Mouse (Mus musculus): Measurements from ENCODE around the gene Mras. TPM values are rescaled to one million over a fixed set of nuclear protein-coding genes. Genes with fewer than 3 reads are reported as not detected.
A peak's percentile ranks its signal among the peaks of the same experiment; 100 is the strongest.

The Mras gene
- polyA plus RNA-seq, 1 experiment from 2014 or later = 13.2 TPM

GRCm38 (mm10) chr9:99435619-99436181 lies 1.5 kb downstream of the Mras start:
- Histone ChIP-seq H3K9ac (ENCODE audit: low read length) (peak overlapping the region; percentile 69), H3K4me1 (replicated peaks; ENCODE audit: control insufficient read depth, insufficient read depth, low read length) (peaks cover 24% of the 10 kb centered on the region), H3K27me3 (replicated peaks; ENCODE audit: control insufficient read depth, insufficient read depth, low read length) (peaks cover 15% of the 10 kb centered on the region), H3K27ac (ENCODE audit: low read depth) (peak overlapping the region; percentile 22; the same call in 1 of the 2 replicates), H3K36me3 (ENCODE audit: control insufficient read depth, insufficient read depth, low read length) (no peaks in the 10 kb centered on the region), H3K4me2 (ENCODE audit: low read length) (peak overlapping the region; percentile 75), H3K9me3 (ENCODE audit: control insufficient read depth, low read length) (no peaks in the 10 kb centered on the region), H3K4me3 (ENCODE audit: low read depth, low read length) (peak overlapping the region; percentile 72)
- ATAC-seq (replicated peaks; ENCODE audit: low FRiP score, low TSS enrichment, low read depth) = peak; percentile 26; the same call in 1 of the 2 replicates
- WGBS = 17% methylated on average over 16 of the region's 16 CpGs
- peak; percentile 62 for DNase-seq (ENCODE audit: low spot score)

- Histone ChIP-seq H3K4me2 (ENCODE audit: low read length) (peak overlapping the region; percentile 75), H3K9ac (ENCODE audit: low read length) (peak overlapping the region; percentile 69), H3K4me3 (ENCODE audit: low read depth, low read length) (peak overlapping the region; percentile 72), H3K27me3 (replicated peaks; ENCODE audit: control insufficient read depth, insufficient read depth, low read length) (peaks cover 15% of the 10 kb centered on the region), H3K9me3 (ENCODE audit: control insufficient read depth, low read length) (no peaks in the 10 kb centered on the region), H3K36me3 (ENCODE audit: control insufficient read depth, insufficient read depth, low read length) (no peaks in the 10 kb centered on the region), H3K27ac (ENCODE audit: low read depth) (peak overlapping the region; percentile 22; the same call in 1 of the 2 replicates), H3K4me1 (replicated peaks; ENCODE audit: control insufficient read depth, insufficient read depth, low read length) (peaks cover 24% of the 10 kb centered on the region)
- ATAC-seq (replicated peaks; ENCODE audit: low FRiP score, low TSS enrichment, low read depth) (0 out of 2 replicates have a peak, but pooled peaks have one; percentile 13), DNase-seq (ENCODE audit: low spot score) (peak; percentile 59)
- 38% methylated on average over 14 of the region's 14 CpGs for WGBS
These were observed 2.1 kb downstream of the Mras start for GRCm38 (mm10) chr9:99434892-99435618.

- Histone ChIP-seq H3K4me2 (ENCODE audit: low read length) (no peak overlapping the region), H3K36me3 (ENCODE audit: control insufficient read depth, insufficient read depth, low read length) (no peaks in the 10 kb centered on the region), H3K4me1 (replicated peaks; ENCODE audit: control insufficient read depth, insufficient read depth, low read length) (peaks cover 23% of the 10 kb centered on the region), H3K27me3 (replicated peaks; ENCODE audit: control insufficient read depth, insufficient read depth, low read length) (peaks cover 1% of the 10 kb centered on the region; the same call in 1 of the 2 replicates), H3K9ac (ENCODE audit: low read length) (no peak overlapping the region), H3K9me3 (ENCODE audit: control insufficient read depth, low read length) (no peaks in the 10 kb centered on the region), H3K4me3 (ENCODE audit: low read depth, low read length) (no peak overlapping the region), H3K27ac (ENCODE audit: low read depth) (no peak overlapping the region)
- 78% methylated on average over 4 of the region's 4 CpGs for WGBS
- no peak for DNase-seq (ENCODE audit: low spot score)
- no peak for ATAC-seq (replicated peaks; ENCODE audit: low FRiP score, low TSS enrichment, low read depth)
These were observed 4.7 kb downstream of the Mras start for GRCm38 (mm10) chr9:99432478-99432877.

DNA sequence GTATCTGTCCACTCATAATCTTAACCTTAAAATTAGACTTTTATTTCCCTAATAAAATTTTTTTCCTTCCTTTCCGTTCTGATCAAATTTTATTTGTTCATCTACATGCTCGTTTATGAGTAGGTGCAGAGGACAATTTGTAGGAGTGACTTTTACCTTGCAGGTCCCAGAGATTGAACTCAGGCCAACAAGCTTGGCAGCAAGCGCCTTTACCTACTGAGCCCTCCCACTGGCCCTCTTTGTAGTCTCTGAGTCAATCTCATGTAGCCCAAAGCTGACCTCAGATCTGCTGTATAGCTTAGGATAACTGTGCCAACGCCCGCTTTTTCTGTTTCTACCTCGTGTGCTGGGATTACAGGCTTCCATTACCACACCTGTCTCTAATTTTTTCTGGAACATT lies 5.2 kb downstream of the Mras start:
- WGBS = 85% methylated on average over 6 of the region's 6 CpGs
- H3K4me3 ChIP-seq (ENCODE audit: low read depth, low read length) = no peak overlapping the region
- no peaks in the 10 kb centered on the region for H3K36me3 ChIP-seq (ENCODE audit: control insufficient read depth, insufficient read depth, low read length)
- no peak overlapping the region for H3K27ac ChIP-seq (ENCODE audit: low read depth)
- ATAC-seq (replicated peaks; ENCODE audit: low FRiP score, low TSS enrichment, low read depth) (no peak), DNase-seq (ENCODE audit: low spot score) (no peak)
- H3K9ac ChIP-seq (ENCODE audit: low read length) = no peak overlapping the region
- H3K27me3 ChIP-seq (replicated peaks; ENCODE audit: control insufficient read depth, insufficient read depth, low read length) = no peaks in the 10 kb centered on the region
- H3K4me1 ChIP-seq (replicated peaks; ENCODE audit: control insufficient read depth, insufficient read depth, low read length) = peaks cover 19% of the 10 kb centered on the region
- no peaks in the 10 kb centered on the region for H3K9me3 ChIP-seq (ENCODE audit: control insufficient read depth, low read length)
- H3K4me2 ChIP-seq (ENCODE audit: low read length) = no peak overlapping the region

DNA sequence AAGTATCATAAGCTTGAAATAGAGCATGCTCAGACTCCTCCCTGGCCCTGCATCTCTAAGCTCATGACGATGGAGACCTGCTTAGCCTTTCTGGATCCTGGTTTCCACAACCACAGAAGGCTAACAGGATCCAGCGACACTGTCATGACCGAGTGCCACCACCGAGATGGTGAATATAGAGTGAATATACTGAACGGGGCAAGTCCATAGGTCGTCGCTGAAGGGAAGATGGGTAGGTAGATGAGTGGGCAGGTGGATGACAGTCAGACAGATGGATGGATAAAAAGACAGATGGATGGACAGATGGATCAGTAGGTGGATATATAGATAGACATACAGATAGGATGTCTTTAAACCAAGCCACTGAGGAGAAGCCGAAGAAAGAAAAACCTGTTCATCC lies 5.8 kb downstream of the Mras start:
- Histone ChIP-seq H3K36me3 (ENCODE audit: control insufficient read depth, insufficient read depth, low read length) (no peaks in the 10 kb centered on the region), H3K27ac (ENCODE audit: low read depth) (no peak overlapping the region), H3K9ac (ENCODE audit: low read length) (no peak overlapping the region), H3K4me2 (ENCODE audit: low read length) (no peak overlapping the region), H3K4me1 (replicated peaks; ENCODE audit: control insufficient read depth, insufficient read depth, low read length) (peaks cover 19% of the 10 kb centered on the region), H3K4me3 (ENCODE audit: low read depth, low read length) (no peak overlapping the region), H3K27me3 (replicated peaks; ENCODE audit: control insufficient read depth, insufficient read depth, low read length) (no peaks in the 10 kb centered on the region), H3K9me3 (ENCODE audit: control insufficient read depth, low read length) (no peaks in the 10 kb centered on the region)
- WGBS = 90% methylated on average over 8 of the region's 8 CpGs
- ATAC-seq (replicated peaks; ENCODE audit: low FRiP score, low TSS enrichment, low read depth) (no peak), DNase-seq (ENCODE audit: low spot score) (no peak)

GRCm38 (mm10) chr9:99430806-99431205 lies 6.4 kb downstream of the Mras start:
- Histone ChIP-seq H3K9ac (ENCODE audit: low read length) (no peak overlapping the region), H3K4me1 (replicated peaks; ENCODE audit: control insufficient read depth, insufficient read depth, low read length) (peaks cover 17% of the 10 kb centered on the region), H3K9me3 (ENCODE audit: control insufficient read depth, low read length) (no peaks in the 10 kb centered on the region), H3K36me3 (ENCODE audit: control insufficient read depth, insufficient read depth, low read length) (no peaks in the 10 kb centered on the region), H3K4me3 (ENCODE audit: low read depth, low read length) (no peak overlapping the region), H3K27ac (ENCODE audit: low read depth) (no peak overlapping the region), H3K4me2 (ENCODE audit: low read length) (no peak overlapping the region), H3K27me3 (replicated peaks; ENCODE audit: control insufficient read depth, insufficient read depth, low read length) (no peaks in the 10 kb centered on the region)
- 80% methylated on average over 6 of the region's 6 CpGs for WGBS
- DNase-seq (ENCODE audit: low spot score) (no peak), ATAC-seq (replicated peaks; ENCODE audit: low FRiP score, low TSS enrichment, low read depth) (no peak)

DNA sequence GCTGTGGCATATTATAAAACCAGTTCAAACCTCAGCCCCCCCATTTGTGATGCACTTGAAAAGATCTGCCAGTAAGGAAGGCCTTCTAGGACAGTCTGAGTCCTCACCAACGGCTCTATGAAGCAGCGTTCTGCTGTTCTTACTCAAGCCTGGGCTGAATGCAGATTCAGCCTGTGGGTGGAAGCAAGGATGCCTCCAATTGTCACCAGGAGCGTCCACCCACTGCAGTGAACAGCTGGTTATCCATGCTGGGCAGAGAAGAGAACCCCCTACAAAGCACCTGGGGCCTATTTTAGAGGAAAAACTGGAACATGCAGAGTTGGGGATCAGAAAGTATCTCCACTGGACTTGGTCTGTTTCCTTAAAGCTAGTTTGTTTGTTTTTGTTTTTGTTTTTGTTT lies 7.3 kb downstream of the Mras start:
- H3K4me3 ChIP-seq (ENCODE audit: low read depth, low read length) = no peak overlapping the region
- no peak overlapping the region for H3K27ac ChIP-seq (ENCODE audit: low read depth)
- H3K4me2 ChIP-seq (ENCODE audit: low read length) = no peak overlapping the region
- H3K9ac ChIP-seq (ENCODE audit: low read length) = no peak overlapping the region
- peaks cover 14% of the 10 kb centered on the region for H3K4me1 ChIP-seq (replicated peaks; ENCODE audit: control insufficient read depth, insufficient read depth, low read length)
- no peak for ATAC-seq (replicated peaks; ENCODE audit: low FRiP score, low TSS enrichment, low read depth)
- 79% methylated on average over 3 of the region's 3 CpGs for WGBS
- DNase-seq (ENCODE audit: low spot score) = no peak
- no peaks in the 10 kb centered on the region for H3K9me3 ChIP-seq (ENCODE audit: control insufficient read depth, low read length)
- no peaks in the 10 kb centered on the region for H3K36me3 ChIP-seq (ENCODE audit: control insufficient read depth, insufficient read depth, low read length)
- no peaks in the 10 kb centered on the region for H3K27me3 ChIP-seq (replicated peaks; ENCODE audit: control insufficient read depth, insufficient read depth, low read length)

- H3K9ac ChIP-seq (ENCODE audit: low read length) = no peak overlapping the region
- no peaks in the 10 kb centered on the region for H3K27me3 ChIP-seq (replicated peaks; ENCODE audit: control insufficient read depth, insufficient read depth, low read length)
- H3K4me2 ChIP-seq (ENCODE audit: low read length) = no peak overlapping the region
- no peaks in the 10 kb centered on the region for H3K36me3 ChIP-seq (ENCODE audit: control insufficient read depth, insufficient read depth, low read length)
- H3K4me1 ChIP-seq (replicated peaks; ENCODE audit: control insufficient read depth, insufficient read depth, low read length) = peaks cover 14% of the 10 kb centered on the region
- no peak overlapping the region for H3K4me3 ChIP-seq (ENCODE audit: low read depth, low read length)
- H3K27ac ChIP-seq (ENCODE audit: low read depth) = no peak overlapping the region
- no peaks in the 10 kb centered on the region for H3K9me3 ChIP-seq (ENCODE audit: control insufficient read depth, low read length)
- WGBS = 65% methylated on average over 11 of the region's 11 CpGs
- ATAC-seq (replicated peaks; ENCODE audit: low FRiP score, low TSS enrichment, low read depth) (no peak), DNase-seq (ENCODE audit: low spot score) (no peak)
These were observed 8.4 kb downstream of the Mras start for GRCm38 (mm10) chr9:99428601-99429331.

Measured in intestine, embryonic 14.5 days (tissue).